Mouse (Mus musculus) right cerebral cortex, postnatal 14 days (tissue): ENCODE results near the gene Cep170b.

Source experiments
- DNase-seq: peaks from one replicate; pipeline ENCODE4 v3.0.0; 2022

The Cep170b gene

DNA sequence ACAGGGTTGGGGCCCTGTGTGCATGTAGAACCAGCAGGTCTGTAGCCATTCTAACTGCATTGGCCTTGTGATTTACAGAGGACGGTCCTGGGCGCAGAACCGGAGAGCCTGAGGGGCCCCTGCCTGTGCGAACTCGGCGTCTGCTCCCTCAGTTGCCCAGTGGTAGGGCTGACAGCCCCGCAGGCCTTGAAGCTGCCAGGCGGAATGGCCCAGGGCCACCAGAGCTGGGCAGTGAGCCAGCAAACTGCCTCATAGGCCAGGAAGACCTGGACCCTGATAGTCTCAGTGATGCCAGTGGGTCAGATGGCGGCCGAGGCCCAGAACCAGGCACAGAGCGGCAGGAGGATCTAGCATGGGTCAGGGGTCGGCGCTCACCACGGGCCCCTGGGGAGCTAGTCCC lies 17.5 kb downstream of the Cep170b start:
- peak; percentile 66 for DNase-seq

DNA sequence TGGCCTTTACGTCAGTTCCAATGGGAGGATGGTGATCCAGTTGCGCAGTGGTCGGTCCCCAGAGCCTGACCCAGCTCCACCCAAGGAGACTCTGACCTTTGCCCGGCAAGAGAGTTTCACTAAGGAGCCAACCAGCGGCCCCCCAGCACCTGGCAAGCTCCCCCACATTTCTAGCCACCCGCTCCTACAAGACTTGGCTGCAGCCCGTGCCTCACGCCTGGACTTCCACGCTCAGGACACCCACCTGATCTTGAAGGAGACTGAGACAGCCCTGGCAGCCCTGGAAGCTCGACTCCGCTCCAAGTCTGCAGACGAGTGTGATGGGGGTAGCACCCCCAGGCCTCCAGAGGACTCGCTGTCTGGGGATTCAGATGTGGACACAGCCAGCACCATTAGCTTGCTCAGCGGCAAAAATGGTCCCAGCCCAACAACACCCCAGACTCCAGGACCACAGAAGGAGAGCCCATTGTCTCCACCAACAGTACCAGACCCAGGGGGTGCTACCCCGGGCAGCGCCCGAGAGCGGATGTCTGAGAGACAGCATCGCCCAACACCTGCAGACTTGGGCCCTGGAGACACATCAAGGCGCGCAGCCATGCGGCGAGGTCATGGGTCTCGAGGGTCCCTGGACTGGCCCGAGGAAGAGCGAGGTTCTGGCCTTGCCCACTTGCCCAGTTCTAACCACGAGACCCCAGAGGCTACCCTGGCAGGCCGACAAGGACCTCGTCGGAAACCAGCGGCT lies 18.2 kb downstream of the Cep170b start:
- DNase-seq, result peak; percentile 30

DNA sequence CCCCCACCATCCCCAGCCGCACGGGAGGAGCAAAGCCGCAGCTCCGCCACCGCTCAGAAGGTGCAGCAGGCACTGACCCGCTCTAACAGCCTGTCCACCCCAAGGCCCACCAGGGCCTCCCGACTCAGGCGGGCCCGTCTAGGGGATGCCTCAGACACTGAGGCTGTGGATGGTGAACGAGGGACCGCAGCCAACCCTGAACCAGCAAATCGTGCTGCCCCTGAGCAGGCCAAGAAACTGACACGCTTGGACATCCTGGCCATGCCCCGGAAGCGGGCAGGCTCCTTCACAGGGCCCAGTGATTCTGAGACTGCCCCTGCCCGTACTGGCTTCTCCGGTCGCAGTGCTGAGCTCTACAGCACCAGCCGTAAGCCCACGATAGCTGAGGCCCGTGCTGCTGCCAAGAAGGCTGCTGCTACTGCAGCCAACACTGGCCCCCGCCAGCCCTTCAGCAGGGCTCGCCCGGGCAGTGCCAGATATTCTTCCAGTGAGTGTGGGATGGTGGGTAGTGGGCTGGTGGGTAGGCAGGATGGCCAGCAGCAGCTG lies 18.8 kb downstream of the Cep170b start:
- DNase-seq, result peak; percentile 15

DNA sequence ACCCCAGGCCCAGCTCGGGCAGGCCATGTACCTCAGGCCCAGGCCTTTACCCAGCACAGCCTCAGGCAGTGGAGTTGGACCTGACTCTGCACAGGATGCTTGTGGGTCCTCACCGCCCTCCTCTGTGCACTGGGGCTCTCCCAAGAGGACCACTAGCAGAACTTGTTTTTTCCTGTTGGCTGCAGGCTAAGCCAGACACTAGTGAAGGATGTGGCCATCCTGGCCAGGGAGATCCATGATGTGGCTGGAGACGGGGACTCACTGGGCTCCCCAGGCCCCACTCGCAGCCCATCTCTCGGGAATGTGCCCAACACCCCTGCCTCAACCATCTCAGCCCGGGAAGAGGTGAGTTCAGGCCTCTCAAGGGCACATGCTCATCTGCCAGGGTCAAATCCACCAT lies 22.5 kb downstream of the Cep170b start:
- peak; percentile 17 for DNase-seq

DNA sequence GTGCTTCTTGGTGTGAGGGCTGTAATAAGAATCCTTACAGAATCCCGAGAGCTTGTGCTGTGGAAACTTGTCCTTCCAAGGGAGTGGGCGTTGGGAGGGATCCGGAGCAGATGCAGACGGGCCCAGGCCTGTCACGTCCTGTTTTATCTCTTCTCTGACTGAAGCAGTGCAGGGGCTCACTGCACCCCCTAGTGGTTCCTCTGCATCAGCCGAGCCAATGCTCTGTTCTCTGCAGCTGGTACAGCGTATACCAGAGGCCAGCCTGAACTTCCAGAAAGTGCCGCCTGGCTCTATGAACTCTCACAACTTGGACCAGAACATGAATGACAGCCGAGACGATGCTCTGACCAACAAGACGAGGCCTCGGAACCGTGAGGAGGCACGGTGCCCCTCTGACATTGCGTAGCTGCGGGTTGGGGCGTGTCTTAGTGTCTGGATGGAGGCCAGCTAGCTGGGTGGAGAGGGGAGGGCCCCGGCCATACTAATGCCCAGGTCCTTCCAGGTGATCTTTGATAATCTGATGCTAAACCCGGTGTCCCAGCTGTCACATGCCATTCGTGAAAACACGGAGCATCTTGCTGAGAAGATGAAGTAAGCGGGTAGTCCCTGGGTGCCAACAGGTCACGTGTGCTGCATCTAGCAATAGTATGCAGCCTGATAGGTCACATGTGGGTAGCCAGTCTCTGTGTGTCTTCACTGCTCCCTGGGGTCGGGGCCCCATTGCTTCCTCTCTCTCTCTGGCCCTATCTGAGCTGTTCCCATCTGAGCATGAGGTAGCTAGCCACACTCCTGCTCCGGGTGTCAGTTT lies 23.1 kb downstream of the Cep170b start:
- peak; percentile 90 for DNase-seq

DNA sequence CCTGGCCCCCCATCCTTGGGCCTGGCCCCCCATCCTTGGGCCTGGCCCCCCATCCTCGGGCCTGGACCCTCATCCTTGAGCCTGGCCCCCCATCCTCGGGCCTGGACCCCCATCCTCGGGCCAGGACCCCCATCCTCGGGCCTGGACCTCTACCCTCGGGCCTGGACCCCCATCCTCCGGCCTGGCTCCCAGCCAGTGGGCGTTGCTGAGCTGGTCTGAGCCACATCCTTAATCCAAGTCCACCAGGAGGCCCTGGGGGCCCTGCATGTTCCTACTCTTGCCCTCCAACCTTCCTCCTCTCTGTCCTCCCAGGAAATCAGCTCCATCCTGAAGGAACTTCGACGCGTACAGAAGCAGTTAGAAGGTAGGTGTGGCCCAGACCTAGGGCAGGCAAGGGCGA lies 24.0 kb downstream of the Cep170b start:
- peak; percentile 19 for DNase-seq

DNA sequence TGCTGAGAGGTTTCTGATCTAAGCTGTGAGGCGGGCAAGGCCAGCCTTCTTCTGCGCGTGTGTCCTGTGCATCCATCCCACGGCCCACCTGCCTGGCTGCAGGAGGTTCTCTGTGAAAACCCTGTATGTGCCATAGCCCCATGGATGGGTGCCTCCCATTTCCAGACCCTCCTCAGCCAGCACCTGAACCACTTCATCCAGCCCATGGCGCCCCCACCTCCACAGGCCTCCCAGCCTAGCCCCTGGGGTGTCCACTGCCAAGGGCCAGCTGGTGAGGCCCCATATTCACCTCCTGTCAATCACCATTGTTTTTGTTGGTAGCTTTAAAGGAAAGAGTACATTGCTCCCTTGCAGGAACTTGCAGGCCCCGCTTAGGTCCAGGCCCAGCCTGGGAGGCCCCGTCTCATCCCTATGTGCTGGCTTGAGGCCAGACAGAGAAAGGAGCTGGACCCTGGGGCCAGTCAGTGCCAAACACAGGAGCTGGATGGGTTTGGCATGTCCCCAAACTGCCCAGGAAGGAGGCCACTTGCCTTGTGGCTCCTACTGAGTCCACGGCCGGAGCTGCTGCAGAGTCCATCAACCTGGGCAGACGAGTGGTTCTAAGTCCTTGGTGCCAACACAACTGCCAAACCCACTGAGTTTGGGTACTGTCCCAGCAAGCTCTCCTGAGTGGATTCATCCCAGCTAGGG lies 24.8 kb downstream of the Cep170b start:
- DNase-seq, result peak; percentile 21

DNA sequence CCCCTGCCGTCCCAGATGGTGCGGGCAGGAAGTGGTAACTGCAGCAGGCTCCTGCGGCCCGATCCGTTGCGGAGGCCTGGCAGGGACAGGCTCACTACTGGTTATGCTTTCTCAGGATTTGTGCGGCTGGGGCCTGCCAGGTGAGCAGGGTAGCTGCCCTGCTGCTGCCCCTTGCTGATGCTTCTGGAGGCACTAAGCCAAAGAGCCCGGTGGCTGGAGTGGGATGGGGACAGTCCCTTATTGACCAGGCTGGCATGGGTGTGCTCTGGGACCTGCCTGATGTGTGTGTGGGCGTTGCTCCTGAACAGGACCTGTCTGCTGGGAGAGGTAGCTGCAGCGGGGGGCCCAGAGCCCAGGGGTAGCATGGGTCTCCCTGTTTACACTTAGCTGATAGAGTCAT lies 25.5 kb downstream of the Cep170b start:
- peak; percentile 16 for DNase-seq

DNA sequence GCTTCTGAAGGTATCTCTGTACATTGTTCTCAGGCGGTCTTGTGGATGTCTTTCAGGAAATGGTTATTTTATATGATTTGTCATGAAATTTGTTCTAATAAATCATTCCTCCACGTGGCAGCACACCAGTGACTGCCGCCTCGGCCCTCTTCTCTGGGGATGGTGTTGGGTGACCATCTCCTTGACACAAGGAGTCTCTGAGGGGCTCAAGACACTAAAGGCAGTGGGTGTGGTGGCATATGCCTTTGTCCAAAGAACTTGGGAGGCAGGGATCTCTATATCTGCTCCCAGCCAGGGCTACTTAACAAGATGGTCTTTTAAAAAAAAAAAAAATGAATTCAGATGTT lies 26.2 kb downstream of the Cep170b start:
- no peak for DNase-seq

DNA sequence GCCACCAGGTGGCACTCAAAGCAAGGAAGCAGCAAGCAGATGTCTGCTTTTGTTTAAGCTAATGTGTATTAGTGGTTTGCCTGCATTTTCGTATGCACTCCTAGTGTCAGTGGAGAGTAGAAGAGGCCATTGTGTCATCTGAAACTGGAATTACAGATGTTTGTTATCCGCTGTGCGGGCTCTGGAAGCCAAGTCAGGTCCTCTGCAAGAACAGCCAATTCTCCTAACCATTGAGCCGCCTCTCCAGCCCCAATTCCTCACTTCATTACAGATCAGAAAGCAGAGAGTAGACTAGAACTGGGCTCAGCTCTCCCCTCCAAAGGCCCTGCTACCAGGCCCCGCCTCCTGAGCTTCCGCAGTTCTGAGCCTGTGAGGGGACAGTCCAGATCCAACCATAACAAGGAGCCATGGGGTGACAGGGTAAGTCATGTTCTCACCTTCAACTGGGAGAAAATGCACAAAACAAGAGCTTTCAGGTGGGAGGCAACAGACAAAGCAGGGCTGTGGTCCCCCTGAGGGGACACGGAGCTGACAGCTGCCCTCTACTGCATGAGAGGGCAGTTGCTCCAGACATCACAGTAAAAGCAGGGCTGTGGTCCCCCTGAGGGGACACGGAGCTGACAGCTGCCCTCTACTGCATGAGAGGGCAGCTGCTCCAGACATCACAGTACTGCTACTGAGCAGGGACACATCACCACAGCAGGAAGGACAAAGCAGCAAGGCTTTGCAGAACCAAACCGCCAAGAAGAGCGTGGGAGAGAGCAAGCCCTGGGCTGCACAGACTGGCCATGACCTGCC lies 26.8 kb downstream of the Cep170b start:
- peak; percentile 48 for DNase-seq

DNA sequence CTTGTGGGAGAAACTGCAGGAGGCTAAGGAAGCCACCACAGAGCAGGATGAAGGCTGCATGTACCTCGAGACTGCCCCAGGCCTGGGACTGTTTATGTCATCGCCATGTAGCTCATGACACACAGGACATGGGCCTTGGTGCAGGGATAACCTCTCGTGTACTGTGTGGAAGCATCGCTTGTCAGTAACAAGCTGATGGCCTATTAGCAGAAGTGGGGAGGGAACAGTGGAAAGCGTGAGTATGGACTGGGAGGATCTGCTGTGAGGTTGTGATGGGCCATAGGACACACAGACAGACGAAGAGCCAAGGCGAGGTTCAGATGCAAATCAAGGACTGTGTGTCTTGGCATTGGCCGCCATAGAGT lies 27.3 kb downstream of the Cep170b start:
- peak; percentile 9 for DNase-seq

DNA sequence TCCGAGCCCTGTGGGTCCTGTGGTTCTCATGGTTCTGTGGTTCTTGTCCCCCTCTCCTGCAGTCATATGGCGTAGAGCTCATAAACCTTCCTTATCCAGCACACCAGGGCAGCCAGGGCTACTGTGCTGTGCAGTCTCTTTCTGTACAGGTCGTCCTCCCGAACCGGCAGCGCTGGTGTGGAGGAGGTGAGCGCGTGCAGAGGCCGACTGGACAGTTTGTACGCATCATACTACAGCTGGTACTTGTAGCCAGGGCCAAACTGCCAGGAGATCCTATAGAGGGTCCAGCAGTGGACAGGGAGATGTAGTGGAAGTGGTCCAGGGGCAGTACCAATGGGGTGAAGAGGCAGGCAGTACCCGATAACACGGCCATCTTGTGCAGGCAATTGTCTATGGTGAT lies 30.7 kb downstream of the Cep170b start:
- peak; percentile 2 for DNase-seq

DNA sequence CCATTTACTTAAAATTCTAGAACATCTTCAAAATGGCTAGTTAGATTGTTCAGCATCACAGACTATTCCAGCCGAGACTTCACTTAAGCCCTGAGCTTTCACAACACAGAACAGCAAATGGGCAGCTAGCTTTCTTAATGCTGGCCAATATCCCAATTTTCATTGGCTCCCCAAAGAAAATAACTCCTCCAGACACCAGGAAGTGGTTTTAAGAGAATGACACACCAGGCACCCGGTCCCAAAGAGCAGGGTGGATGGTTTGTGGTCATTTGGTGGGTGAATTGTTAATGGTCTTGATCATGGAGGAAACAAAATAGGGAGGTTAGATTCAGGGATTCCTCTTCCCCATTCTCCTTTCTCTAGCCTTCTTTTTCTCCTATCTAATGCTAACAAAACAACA lies 32.1 kb downstream of the Cep170b start:
- no peak for DNase-seq

DNA sequence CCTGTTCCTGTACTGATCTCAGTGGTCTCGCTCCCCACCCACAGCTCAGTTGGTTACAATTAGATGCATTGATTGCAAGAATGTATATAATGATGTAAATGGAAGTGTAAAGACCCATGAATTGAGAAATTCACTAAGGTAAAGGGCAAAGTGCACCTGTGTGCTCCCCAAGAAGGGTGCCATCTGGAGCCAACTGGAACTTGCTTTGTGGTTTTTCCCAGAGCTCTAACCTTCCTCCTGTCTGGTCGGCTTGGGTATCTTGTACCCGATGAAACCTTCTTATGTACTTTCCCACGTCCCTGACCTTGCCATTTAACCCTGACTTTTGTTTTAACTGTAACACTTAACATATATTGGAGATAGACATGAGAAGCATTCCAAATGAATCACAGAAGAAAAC lies 35.6 kb downstream of the Cep170b start:
- no peak for DNase-seq

DNA sequence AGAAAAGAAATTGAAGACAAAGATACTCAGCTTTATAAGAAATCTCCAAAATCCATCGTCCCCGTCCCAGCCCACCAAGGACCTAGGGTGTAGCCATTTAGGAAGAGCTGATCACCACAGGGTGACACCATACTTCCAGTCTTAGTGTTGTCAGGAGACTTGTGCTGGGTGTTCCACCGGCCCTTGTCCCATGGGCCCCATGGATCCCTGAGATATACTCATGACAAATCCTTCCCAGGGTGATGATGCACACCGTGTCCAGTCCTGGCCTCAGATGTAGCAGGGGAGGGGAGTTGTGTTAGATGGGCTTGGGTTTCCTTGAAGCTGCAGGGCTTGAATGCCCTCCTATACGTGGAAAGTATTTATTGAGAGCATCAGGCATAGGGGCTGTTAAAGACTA lies 37.6 kb downstream of the Cep170b start:
- DNase-seq, result no peak

DNA sequence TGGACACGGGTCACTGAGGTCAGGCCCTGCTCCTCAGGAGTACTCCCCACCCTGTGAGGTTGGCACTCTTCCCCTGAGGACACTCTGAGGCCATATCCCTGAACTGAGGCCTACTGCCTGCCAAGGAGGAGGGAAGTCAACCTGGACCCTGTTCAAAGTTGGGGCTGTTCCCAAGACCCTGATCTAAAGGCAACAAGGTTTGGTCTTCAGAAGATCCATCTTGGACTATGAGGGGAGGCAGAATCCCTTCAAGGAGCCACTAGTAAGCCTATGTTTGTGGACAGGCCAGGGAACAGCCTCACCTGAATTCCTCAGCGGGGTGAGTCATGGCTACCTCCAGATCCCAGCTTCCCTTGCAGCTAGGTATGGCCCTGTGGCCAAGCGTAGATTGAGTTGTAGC lies 39.2 kb downstream of the Cep170b start:
- DNase-seq, result no peak

DNA sequence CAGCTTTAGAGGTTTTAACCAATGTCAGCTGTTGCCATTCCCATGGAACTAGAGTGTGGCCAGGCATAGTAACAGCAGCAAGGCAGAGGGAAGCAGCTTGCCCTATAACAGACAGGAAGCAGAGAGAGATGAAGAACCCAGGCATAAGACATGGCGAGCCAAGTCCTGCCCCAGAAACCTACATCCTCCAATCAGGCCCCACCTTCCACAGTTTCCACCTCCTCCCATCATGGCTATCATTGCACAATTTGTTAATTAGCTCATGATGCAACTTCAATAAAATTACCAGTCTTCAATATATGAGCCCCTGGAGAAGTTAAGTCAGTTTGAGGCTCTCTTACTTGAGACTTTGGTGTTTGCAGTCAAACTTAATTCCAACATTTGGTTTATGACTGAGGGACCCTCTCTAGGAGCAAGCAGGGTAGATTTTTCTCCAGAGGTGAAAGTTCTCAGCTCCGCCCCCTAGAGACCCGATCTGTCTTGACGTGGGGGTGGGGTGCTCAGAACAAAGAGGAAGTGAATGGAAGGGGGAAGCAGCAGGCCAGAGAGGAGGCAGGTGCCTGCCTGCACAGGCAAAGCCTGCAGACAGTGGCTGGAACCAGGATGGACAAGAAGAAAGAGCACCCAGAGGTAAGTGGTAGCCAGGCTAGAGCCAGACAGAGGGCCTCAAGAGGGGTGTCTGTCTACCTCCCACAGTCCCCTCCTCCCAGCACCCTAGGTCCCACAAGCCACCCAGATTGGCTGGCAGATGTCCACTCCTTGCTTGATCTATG lies 40.1 kb downstream of the Cep170b start, which contains the start of gene Pld4:
Gene Pld4, plus strand, starts transcription at position 502 of the 773 bp plus-strand sequence.
- DNase-seq, result no peak

DNA sequence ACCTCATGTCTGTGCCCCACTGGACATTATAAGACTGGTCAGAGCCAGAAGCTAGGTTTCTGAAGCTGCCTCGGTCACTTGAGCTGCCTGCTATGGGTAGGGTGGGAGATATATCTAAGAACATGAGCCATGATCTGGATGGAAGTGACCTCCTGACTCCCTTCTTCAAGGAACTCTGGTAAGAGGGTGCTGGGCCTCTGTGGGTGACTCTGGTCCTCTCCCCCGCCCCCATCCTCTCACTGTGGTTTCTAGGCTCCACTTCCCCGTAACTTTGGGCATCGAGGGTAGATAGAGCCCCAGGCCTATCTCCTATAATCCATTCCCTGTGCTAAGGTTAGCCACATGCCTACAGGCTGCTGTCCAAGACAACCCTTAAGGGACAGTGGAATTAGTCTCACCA lies 41.2 kb downstream of the Cep170b start:
- no peak for DNase-seq

DNA sequence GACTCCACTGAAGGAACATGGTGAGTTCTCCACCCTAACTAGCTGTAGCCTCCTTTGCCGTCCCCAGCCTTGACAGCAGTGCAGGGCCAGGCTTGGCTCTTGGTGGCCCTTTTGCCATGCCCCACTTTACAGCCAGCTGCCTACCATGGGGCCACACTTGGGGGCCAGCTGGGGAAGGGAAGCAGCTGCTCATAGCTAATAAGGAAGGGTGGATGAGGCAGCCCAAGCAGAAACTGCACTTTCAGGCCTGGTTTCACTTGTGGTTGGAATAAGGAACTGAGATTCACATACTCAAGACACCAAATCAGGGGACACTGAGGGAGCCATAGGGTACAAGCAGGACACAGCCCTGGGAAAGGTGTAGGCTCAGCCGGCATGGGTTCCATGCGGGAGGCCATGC lies 41.8 kb downstream of the Cep170b start:
- no peak for DNase-seq

DNA sequence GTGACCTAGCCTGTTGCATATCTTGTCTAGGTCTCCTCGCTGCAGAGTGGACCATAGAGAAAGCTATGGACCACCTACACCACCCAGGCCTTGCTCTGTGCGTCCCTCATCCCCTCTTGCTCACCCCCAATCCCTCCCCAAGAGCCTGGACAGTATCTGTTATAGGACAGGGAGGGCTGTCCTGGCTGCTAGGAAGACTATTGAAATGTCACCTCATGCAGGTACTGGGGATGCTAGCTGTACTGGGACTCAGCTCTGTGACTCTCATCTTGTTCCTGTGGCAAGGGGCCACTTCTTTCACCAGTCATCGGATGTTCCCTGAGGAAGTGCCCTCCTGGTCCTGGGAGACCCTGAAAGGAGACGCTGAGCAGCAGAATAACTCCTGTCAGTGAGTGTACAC lies 42.9 kb downstream of the Cep170b start:
- no peak for DNase-seq

DNA sequence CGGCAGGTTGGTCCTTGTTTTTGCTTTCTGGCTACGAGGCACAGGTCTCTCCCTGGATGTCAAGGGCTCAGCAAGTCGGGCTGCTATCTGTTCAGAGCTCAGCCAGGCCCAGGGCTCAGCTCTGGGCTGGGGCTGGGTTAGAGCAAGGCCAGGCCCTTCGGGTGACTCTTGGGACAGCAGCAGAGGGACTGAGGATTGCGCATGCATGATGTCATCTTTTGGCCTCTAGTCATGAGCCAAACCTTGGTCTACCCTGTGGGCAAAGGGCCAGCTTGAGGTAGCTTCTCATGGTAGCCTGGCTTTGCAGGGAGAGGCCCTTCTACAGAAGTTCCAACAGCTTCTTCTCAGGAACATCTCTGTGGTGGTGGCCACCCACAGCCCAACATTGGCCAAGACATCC lies 43.9 kb downstream of the Cep170b start:
- DNase-seq, result no peak

DNA sequence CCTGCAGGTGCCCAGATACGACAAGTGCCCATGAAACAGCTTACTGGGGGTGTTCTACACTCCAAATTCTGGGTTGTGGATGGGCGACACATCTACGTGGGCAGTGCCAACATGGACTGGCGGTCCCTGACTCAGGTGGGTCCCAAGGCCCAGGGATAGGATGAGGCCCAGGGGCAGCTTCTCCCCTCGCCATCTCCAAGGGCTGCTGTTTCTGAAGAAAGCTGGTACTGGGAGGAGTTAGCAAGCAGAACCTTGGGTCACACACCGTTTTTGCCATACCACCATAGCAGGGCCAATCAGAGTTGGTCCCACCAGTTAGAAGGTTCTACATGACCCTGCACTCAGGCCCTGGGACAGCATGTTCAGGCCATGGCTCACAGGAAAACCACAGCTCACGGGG lies 44.7 kb downstream of the Cep170b start:
- no peak for DNase-seq
